Mouse (Mus musculus): ENCODE data around the gene Dlg2. TPM values are rescaled to one million over a fixed set of nuclear protein-coding genes. Genes with fewer than 3 reads are reported as not detected.

Dlg2 gene
- polyA plus RNA-seq, 1 experiment from 2014 or later: 2.3 TPM

- Histone ChIP-seq H3K4me3 (replicated peaks) (no peak overlapping the region), H3K27me3 (no peaks in the 10 kb centered on the region), H3K9ac (replicated peaks) (no peak overlapping the region), H3K9me3 (no peaks in the 10 kb centered on the region), H3K4me1 (replicated peaks) (no peaks in the 10 kb centered on the region), H3K4me2 (no peak overlapping the region), H3K36me3 (no peaks in the 10 kb centered on the region), H3K27ac (no peak overlapping the region)
- ATAC-seq (ENCODE audit: insufficient number of reproducible peaks, insufficient read depth, low FRiP score, low TSS enrichment, low read depth): no peak
- WGBS: 80% methylated on average over 5 of the region's 5 CpGs
Measured at GRCm38 (mm10) chr7:91311177-91311576, 834.7 kb downstream of the Dlg2 start.

- Histone ChIP-seq H3K4me2 (no peak overlapping the region), H3K9me3 (no peaks in the 10 kb centered on the region), H3K9ac (replicated peaks) (no peak overlapping the region), H3K27ac (no peak overlapping the region), H3K4me3 (replicated peaks) (no peak overlapping the region), H3K36me3 (no peaks in the 10 kb centered on the region), H3K27me3 (no peaks in the 10 kb centered on the region), H3K4me1 (replicated peaks) (no peaks in the 10 kb centered on the region)
- no peak for ATAC-seq (ENCODE audit: insufficient number of reproducible peaks, insufficient read depth, low FRiP score, low TSS enrichment, low read depth)
Measured at GRCm38 (mm10) chr7:91345073-91345472, 868.6 kb downstream of the Dlg2 start.

- Histone ChIP-seq H3K9ac (replicated peaks) (no peak overlapping the region), H3K36me3 (no peaks in the 10 kb centered on the region), H3K27me3 (no peaks in the 10 kb centered on the region), H3K27ac (no peak overlapping the region), H3K4me2 (no peak overlapping the region), H3K4me3 (replicated peaks) (no peak overlapping the region), H3K9me3 (no peaks in the 10 kb centered on the region), H3K4me1 (replicated peaks) (no peaks in the 10 kb centered on the region)
- no peak for ATAC-seq (ENCODE audit: insufficient number of reproducible peaks, insufficient read depth, low FRiP score, low TSS enrichment, low read depth)
- 79% methylated on average over 10 of the region's 10 CpGs for WGBS
Measured at GRCm38 (mm10) chr7:91369821-91370321, 893.4 kb downstream of the Dlg2 start.

GRCm38 (mm10) chr7:91382281-91382680 is 905.8 kb downstream of the Dlg2 start:
- 68% methylated on average over 3 of the region's 3 CpGs for WGBS
- no peak overlapping the region for H3K4me3 ChIP-seq (replicated peaks)

GRCm38 (mm10) chr7:91383873-91384272 is 907.4 kb downstream of the Dlg2 start:
- Histone ChIP-seq H3K27ac (no peak overlapping the region), H3K36me3 (no peaks in the 10 kb centered on the region), H3K9ac (replicated peaks) (no peak overlapping the region), H3K27me3 (no peaks in the 10 kb centered on the region), H3K4me2 (no peak overlapping the region), H3K4me3 (replicated peaks) (no peak overlapping the region), H3K9me3 (no peaks in the 10 kb centered on the region), H3K4me1 (replicated peaks) (no peaks in the 10 kb centered on the region)
- 50% methylated on average over 1 of the region's 1 CpGs for WGBS
- ATAC-seq (ENCODE audit: insufficient number of reproducible peaks, insufficient read depth, low FRiP score, low TSS enrichment, low read depth): no peak

More at GRCm38 (mm10) chr7:91382281-91382680, 905.8 kb downstream of the Dlg2 start:
- no peaks in the 10 kb centered on the region for H3K27me3 ChIP-seq
- no peaks in the 10 kb centered on the region for H3K4me1 ChIP-seq (replicated peaks)
- no peaks in the 10 kb centered on the region for H3K36me3 ChIP-seq
- no peak overlapping the region for H3K9ac ChIP-seq (replicated peaks)
- no peak overlapping the region for H3K4me2 ChIP-seq
- no peak overlapping the region for H3K27ac ChIP-seq
- ATAC-seq (ENCODE audit: insufficient number of reproducible peaks, insufficient read depth, low FRiP score, low TSS enrichment, low read depth): no peak
- no peaks in the 10 kb centered on the region for H3K9me3 ChIP-seq

GRCm38 (mm10) chr7:91389272-91389671 is 912.8 kb downstream of the Dlg2 start:
- Histone ChIP-seq H3K4me1 (replicated peaks) (no peaks in the 10 kb centered on the region), H3K9me3 (no peaks in the 10 kb centered on the region), H3K36me3 (no peaks in the 10 kb centered on the region), H3K27ac (no peak overlapping the region), H3K4me3 (replicated peaks) (no peak overlapping the region), H3K9ac (replicated peaks) (no peak overlapping the region), H3K27me3 (no peaks in the 10 kb centered on the region), H3K4me2 (no peak overlapping the region)
- 85% methylated on average over 5 of the region's 5 CpGs for WGBS
- ATAC-seq (ENCODE audit: insufficient number of reproducible peaks, insufficient read depth, low FRiP score, low TSS enrichment, low read depth): no peak

GRCm38 (mm10) chr7:91397827-91398226 is 921.4 kb downstream of the Dlg2 start:
- WGBS: 38% methylated on average over 3 of the region's 3 CpGs
- Histone ChIP-seq H3K9ac (replicated peaks) (no peak overlapping the region), H3K4me1 (replicated peaks) (no peaks in the 10 kb centered on the region), H3K4me2 (no peak overlapping the region), H3K27ac (no peak overlapping the region), H3K4me3 (replicated peaks) (no peak overlapping the region), H3K27me3 (no peaks in the 10 kb centered on the region), H3K9me3 (no peaks in the 10 kb centered on the region), H3K36me3 (no peaks in the 10 kb centered on the region)
- ATAC-seq (ENCODE audit: insufficient number of reproducible peaks, insufficient read depth, low FRiP score, low TSS enrichment, low read depth): no peak

- Histone ChIP-seq H3K4me3 (replicated peaks) (no peak overlapping the region), H3K27ac (no peak overlapping the region), H3K36me3 (no peaks in the 10 kb centered on the region), H3K9ac (replicated peaks) (no peak overlapping the region), H3K4me1 (replicated peaks) (no peaks in the 10 kb centered on the region), H3K4me2 (no peak overlapping the region), H3K27me3 (no peaks in the 10 kb centered on the region), H3K9me3 (no peaks in the 10 kb centered on the region)
- ATAC-seq (ENCODE audit: insufficient number of reproducible peaks, insufficient read depth, low FRiP score, low TSS enrichment, low read depth): no peak
- 86% methylated on average over 5 of the region's 5 CpGs for WGBS
Measured at GRCm38 (mm10) chr7:91412109-91412508, 935.6 kb downstream of the Dlg2 start.

- Histone ChIP-seq H3K9me3 (no peaks in the 10 kb centered on the region), H3K36me3 (no peaks in the 10 kb centered on the region), H3K27ac (no peak overlapping the region), H3K4me1 (replicated peaks) (no peaks in the 10 kb centered on the region), H3K4me3 (replicated peaks) (no peak overlapping the region), H3K4me2 (no peak overlapping the region), H3K9ac (replicated peaks) (no peak overlapping the region), H3K27me3 (no peaks in the 10 kb centered on the region)
- WGBS: 80% methylated on average over 2 of the region's 2 CpGs
- no peak for ATAC-seq (ENCODE audit: insufficient number of reproducible peaks, insufficient read depth, low FRiP score, low TSS enrichment, low read depth)
Measured at GRCm38 (mm10) chr7:91414150-91414549, 937.7 kb downstream of the Dlg2 start.

- Histone ChIP-seq H3K4me2 (no peak overlapping the region), H3K9ac (replicated peaks) (no peak overlapping the region), H3K36me3 (no peaks in the 10 kb centered on the region), H3K4me1 (replicated peaks) (no peaks in the 10 kb centered on the region), H3K27ac (no peak overlapping the region), H3K27me3 (no peaks in the 10 kb centered on the region), H3K9me3 (no peaks in the 10 kb centered on the region), H3K4me3 (replicated peaks) (no peak overlapping the region)
- 85% methylated on average over 2 of the region's 2 CpGs for WGBS
- no peak for ATAC-seq (ENCODE audit: insufficient number of reproducible peaks, insufficient read depth, low FRiP score, low TSS enrichment, low read depth)
Measured at GRCm38 (mm10) chr7:91414749-91415148, 938.3 kb downstream of the Dlg2 start.

- Histone ChIP-seq H3K27me3 (no peaks in the 10 kb centered on the region), H3K4me2 (no peak overlapping the region), H3K4me3 (replicated peaks) (no peak overlapping the region), H3K4me1 (replicated peaks) (no peaks in the 10 kb centered on the region), H3K9me3 (no peaks in the 10 kb centered on the region), H3K9ac (replicated peaks) (no peak overlapping the region), H3K27ac (no peak overlapping the region), H3K36me3 (no peaks in the 10 kb centered on the region)
- no peak for ATAC-seq (ENCODE audit: insufficient number of reproducible peaks, insufficient read depth, low FRiP score, low TSS enrichment, low read depth)
- 83% methylated on average over 4 of the region's 4 CpGs for WGBS
Measured at GRCm38 (mm10) chr7:91420215-91420614, 943.7 kb downstream of the Dlg2 start.

GRCm38 (mm10) chr7:91423784-91424183 is 947.3 kb downstream of the Dlg2 start:
- WGBS: 67% methylated on average over 4 of the region's 4 CpGs
- Histone ChIP-seq H3K36me3 (no peaks in the 10 kb centered on the region), H3K9ac (replicated peaks) (no peak overlapping the region), H3K9me3 (no peaks in the 10 kb centered on the region), H3K27ac (no peak overlapping the region), H3K4me2 (no peak overlapping the region), H3K4me1 (replicated peaks) (no peaks in the 10 kb centered on the region), H3K4me3 (replicated peaks) (no peak overlapping the region), H3K27me3 (no peaks in the 10 kb centered on the region)
- no peak for ATAC-seq (ENCODE audit: insufficient number of reproducible peaks, insufficient read depth, low FRiP score, low TSS enrichment, low read depth)
